Mouse (Mus musculus) spleen, adult 2 months (tissue): ENCODE measurements around the gene Adora1.

Source experiments
- CTCF ChIP-seq: fragments of 200-500 bp; IDR thresholded peaks from 2 replicates; pipeline ENCODE4 v1.5.1; 2011; ENCODE audit warnings: mild to moderate bottlenecking, inconsistent platforms; ENCODE audit not compliant: insufficient read depth, insufficient read length, insufficient replicate concordance; ENCODE audit errors: extremely low read depth
- POLR2A ChIP-seq: fragments of 200-500 bp; IDR thresholded peaks from 2 replicates; pipeline ENCODE4 v1.6.1; 2011; ENCODE audit warnings: low read depth, low read length, inconsistent platforms

DNA sequence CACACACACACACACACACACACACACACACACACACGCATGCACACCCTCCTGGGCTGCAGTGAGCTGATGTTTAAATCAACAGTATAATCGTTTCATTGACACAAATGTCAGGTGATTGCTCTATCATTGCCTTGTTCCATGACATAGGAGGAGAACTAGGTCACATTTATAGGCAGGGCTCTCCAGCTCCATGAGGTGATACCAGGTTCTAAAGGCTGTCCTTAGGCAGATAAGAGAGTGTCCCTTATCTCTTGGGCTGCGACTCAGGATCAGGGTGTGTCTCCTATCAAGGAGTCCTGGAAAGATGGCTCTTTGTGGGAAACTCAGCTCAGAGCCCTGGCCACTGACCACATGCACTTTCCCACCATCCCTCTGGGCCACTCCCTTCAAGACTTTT is 66.7 kb downstream of the Adora1 start:
- TF ChIP-seq CTCF (no peak), POLR2A (no peak)
